Mouse (Mus musculus) cerebellum, adult 18-20 months (tissue): ENCODE data around the gene Pacs1.

ENCODE experiments used
- DNase-seq, 2 experiments: peaks; one replicate each; pipeline ENCODE4 v3.0.0; 2021

The Pacs1 gene

DNA sequence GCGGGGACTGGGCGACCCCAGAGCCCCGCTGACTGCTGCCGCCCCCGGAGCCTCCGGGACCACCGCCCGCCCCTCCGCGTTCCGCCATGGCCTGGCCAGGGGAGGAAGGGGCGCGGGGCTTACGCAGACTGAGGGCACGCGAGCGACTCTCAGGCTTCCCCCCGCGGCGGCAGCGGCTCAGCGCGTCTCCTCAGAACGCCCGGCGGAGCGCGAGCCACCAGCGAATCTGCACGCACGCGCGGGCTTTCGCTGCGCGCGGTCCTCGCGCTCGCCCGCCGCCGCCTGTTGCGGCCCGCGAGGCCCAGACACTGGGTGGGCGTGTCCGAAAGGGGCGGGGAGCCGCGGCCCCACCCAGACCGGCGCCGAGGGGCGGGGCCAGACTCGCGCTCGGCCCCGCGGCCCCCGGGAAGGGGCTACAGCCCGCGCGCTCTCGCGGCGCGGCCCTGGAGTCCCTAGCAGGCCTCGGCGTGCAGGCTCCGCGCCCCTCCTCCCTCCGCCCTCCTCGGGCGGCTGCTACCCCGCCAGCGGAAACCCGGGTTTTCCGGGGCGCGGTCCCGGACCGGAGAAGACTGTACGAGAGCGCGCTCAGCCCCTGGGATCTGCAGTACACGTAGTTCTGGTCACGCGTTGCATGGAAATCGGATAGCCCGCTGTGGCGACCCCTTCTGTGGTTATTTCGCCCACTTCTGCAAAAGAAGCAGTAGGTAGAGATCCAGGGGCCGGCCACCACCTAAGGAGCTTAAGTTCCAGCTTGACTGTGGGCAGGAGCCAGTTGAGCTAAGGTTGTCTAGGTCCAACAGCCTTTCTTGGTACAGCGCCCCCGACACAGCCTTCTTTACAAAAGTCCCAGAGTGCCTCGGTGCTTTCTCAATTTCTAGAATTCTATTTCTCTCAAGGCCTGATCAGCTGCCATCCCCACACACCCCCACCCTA is at the start of gene Pacs1:
Pacs1 (minus strand) TSS at position 319 of the 933 bp plus-strand sequence.
- peak; percentile 78 to 89 for DNase-seq

DNA sequence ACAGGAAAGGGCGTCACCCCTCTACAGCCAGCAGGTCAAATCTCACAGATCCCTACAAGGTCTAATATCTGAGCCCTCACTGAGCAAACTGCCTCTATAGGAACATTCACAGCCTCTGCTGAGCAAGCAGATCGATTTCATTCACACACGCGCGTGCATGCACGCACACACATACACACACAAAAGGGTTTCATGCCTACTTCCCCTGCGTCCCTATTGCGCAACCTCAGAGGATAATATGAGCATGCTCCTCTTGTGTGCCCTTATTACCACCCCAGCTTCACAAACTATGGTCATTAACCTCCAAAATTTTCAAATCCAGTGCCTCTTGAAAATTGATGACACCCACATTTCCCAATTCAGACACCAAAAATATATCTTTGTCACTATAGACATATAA is 40.3 kb upstream of the Pacs1 start:
- no peak for DNase-seq

DNA sequence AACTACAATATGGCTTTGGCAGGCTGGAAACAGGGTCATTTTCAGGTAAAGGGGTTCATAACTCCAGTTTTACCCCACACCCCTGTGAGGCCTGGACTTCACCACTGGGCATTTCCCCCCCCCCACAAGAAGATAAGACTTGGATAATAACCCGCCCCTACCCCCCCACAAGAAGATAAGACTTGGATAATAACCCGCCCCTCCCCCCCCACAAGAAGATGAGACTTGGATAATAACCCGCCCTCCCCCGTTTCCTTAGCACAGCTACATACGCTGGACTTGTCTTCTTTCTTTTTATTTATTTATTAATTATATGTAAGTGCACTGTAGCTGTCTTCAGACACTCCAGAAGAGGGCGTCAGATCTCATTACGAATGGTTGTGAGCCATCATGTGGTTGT is 36.1 kb upstream of the Pacs1 start:
- DNase-seq: no peak

DNA sequence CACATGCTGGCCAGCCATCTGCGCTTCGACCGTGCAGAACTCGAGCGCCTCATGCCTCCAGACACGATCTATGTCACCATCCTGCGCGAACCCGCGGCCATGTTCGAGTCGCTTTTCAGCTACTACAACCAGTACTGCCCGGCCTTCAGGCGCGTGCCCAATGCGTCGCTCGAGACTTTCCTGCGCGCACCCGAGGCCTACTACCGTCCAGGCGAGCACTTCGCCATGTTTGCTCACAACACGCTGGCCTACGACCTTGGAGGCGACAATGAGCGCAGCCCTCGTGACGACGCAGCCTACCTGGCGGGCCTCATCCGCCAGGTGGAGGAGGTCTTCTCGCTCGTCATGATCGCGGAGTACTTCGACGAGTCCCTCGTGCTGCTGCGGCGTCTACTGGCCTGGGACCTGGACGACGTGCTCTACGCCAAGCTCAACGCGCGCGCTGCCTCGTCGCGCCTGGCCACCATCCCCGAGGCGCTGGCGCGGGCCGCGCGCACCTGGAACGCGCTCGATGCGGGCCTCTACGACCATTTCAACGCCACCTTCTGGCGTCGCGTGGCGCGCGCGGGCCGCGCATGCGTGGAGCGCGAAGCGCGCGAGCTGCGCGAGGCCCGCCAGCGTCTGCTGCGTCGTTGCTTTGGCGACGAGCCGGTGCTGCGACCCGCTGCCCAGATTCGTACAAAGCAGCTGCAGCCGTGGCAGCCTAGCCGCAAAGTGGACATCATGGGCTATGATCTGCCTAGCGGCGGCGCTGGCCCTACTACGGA is 34.2 kb upstream of the Pacs1 start:
- DNase-seq: no peak

DNA sequence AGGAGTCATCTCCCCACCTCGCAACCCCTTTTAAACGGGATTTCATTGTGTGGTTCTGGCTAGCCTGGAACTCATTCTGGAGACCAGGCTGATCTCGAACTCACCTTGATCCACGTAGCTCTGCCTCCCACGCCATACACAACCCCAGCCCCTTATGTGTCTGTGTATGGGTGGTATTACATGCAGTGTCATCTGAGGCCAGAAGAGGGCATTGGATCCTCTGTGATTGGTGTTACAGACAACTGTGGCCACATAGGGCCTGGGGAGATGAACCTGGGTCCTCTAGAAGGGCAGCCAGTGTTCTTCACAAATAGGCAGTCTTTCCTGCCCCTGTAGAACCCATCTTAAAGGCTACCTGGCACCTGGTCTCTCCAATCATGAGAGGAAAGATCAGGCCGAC is 33.4 kb upstream of the Pacs1 start:
- no peak for DNase-seq

DNA sequence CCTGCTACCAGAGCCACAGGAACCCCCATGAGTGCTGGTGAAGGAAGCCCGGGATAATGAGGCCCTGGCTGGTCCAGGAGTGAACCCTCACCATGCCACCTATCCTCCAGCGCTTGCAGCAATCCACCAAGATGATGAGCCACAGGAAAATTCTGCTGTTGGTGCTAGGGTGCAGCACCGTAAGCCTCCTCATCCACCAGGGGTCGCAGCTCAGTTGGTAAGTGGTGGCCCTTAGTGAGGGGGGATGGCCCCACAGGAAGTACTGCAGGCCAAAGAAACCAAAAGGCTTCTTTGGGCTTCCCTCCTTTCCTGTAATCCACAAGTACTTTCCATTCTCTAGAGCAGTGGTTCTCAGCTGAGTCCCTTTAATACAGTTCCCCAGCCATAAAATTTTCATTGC is 29.5 kb upstream of the Pacs1 start:
- no peak for DNase-seq

DNA sequence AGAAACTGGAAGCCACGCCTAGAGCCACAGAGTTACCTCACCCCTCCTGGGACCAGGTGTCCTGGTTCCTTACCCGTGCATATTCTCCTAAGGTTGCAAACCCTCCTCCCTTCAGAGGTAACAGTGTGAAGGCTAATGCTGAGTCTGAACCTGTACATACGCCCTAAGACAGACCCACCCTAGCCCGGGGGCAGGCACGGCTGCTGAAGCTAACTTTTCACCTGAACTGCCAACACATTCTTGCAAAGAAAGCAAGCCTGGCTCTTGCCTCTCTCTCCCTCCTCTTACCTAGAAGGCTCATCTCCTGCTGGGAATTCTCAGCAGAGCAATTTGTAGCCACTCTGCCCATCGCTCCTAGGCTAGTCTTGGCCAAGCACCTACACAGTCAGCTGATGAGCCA is 27.7 kb upstream of the Pacs1 start:
- no peak for DNase-seq

DNA sequence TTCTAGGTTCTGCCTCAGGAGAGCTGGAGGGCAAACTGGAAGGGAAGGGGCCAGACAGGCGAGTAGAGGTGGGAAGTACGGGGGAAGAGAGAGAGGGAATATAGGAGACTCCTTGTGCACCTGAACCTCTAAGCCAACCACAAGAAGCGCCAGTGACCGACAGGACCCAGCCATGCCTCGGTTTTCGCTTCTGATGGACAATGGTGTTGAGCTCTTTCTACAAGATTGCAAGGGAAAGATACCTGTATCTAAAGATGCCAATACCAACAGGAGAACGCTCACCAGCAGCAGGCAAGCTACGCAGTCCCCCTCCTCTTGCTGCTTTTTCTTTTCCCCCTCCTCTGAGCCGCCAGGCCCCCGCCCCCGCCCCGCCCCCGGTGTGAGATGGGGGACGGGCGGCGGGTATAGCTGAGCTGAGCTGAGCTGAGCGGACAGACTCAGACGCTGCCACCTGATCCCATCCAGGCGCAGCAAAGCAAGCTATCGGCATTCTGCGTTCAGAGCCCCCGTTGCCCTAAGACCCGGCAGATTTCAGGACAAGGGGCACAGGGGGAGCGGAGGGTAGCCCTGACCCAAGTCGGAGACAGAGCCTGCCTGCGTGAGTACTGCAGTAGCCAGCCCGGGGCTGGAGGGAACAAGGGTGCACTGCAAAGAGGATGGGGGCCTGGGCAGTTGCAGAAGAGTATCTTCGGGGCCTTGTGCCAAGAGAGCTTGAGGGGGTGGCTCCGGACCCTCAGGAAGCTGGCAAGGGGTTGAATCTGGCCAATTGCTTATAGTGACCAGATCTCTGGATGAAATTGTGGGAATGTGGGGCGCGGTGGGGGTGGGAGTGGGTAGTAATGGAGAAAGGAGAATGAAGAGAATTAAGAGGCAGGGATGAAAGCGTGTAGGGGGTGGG is 25.2 kb upstream of the Pacs1 start, which contains the start of gene Gal3st3:
Gal3st3 (plus strand) TSS at position 429 of the 898 bp plus-strand sequence.
- peak; percentile 56 to 65 for DNase-seq

DNA sequence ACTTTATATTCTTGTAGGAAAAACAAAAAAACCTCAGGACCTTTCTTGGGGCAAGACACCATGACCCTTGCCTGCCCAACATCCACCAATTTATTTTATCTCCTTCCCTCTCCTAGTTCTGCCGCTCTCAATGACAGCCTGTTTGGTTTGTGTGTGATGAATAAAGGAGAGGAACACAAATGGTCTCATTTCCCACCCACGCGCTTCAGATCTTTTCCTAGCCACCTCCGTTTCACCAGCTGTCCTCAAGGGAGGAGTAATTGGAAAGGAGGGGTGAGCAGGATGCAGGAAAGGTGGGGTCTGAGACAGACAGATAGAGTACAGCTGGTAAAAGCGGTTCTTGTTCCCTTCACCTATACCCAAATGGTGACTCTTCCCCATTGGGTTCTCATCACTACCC is 23.7 kb upstream of the Pacs1 start:
- no peak for DNase-seq

DNA sequence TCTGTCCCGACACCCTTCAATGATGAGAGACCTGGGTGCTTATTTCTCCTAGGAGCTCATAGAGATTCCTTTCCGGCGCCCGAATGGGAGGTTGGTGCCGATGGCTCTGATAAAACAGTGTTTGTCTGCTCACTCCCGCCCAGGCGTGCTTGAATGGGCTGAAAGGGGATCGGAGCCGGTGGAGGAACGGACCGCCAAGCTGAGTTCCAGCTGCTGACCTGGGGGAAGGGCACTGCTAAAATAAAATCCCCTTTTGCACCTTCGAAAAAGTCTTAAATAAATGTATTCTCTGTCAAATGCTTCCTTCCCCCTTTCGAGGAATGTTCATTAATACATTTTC is 22.8 kb upstream of the Pacs1 start:
- no peak for DNase-seq

DNA sequence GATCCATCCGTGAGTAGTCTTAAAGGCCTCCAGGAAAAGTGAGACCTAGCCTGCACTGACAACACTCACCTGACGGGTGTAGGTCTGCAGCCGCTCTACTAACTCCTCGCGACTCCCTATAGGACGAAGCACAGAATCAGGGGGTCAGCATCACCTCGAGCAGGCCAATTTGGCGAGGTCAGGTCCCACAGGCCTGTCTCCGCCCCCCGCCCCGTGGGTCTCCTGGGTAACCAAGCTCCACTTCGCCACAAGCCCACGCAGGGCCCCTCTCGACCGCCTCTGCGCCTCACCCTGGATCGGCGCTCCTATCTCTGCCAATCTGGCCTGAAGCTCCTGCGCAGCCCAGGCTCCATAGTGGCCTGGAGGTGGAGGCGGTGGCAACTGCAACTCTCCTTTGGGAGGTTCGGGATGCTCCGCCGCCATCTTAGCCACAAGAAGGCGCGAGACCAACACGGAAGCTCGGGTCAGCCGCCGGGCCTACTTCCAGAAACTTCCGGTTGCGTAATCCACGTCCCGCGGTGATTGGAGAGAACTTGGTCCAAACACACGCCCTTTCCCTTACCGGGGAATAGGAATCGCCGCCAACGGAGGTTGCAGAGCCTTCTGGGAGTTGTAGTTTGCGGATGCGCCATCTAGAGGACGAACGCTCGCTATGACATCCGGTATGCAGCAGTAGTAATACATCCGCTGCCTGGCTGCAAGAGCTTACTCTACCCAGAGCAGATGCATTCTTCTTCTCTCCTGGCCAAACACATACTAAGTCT is 22.2 kb upstream of the Pacs1 start, which contains the start of gene Sf3b2:
Sf3b2 (minus strand) TSS at position 484 of the 764 bp plus-strand sequence.
- peak; percentile 98 to 99 for DNase-seq

DNA sequence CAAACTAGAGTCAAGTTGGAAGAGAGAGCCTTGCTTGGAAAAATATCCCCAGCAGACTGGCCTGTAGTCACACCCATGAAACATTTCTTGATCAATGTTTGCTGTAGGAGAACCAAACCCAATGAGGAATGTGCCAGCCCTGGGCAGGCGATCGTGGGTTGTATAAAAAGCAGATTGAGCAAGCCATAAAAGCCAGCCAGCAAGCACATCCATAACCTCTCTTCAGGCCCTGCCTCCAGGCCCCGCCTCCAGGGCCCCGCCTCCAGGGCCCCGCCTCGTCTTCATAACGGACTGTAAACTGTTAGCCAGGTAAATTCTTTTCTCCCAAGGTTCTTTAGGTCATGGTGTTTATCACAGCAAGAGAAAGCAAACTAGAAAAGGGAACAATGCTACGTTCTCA is 5.5 kb upstream of the Pacs1 start:
- DNase-seq: no peak

DNA sequence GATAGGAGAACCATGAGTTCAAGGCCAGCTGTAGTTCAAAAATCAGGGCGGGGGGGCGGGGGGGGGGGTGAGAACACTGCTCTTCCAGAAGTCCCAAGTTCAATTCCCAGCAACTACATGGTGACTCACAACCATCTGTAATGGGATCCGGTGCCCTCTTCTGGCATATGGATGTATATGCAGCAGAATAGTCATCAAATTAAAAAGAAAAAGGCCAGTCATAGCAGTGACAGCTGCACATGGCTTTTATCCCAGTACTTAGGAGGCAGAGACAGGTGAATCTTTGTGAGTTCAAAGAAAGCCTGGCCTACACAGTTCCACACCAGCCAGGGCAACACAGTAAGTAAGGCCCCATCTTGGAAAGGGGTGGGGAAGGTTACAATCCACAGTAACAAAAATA is 4.2 kb upstream of the Pacs1 start:
- DNase-seq: no peak

DNA sequence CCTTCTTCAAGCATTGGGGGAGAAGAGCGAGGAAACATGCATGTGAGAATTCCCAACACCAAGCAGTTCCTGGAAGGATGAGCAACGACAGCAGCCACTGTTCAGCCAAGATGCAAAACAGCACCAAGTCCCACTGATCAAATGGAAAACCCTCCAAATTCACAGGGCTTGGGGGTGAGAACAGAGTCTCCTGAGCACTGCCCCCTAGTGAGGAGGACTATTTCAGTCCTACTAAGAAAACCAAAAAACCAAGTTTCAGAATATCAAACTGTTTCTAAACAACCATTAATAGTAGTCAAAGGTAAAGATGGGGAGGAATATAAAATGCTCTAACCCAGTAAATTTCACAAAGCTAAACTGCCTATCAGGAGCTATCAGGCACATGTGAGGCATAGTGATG is 3.6 kb upstream of the Pacs1 start:
- no peak for DNase-seq

DNA sequence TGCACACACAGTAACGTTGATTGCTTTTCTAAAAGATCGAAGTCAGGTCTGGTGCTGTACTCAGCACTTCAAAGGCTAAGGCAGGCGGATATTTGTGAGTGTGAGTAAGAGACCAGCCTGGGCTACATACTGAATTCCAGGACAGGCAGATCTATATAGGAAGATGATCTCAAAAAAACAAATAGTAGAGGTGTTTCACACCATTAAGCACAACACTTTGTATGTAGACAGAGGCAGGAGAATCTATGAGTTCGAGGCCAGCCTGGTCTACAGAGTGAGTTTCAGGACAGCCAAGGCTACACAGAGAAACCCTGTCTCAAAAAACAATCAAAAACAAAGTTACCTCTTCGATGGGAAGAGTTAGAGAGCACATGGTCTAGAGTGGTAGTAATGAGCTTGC is 2.8 kb upstream of the Pacs1 start:
- no peak for DNase-seq

DNA sequence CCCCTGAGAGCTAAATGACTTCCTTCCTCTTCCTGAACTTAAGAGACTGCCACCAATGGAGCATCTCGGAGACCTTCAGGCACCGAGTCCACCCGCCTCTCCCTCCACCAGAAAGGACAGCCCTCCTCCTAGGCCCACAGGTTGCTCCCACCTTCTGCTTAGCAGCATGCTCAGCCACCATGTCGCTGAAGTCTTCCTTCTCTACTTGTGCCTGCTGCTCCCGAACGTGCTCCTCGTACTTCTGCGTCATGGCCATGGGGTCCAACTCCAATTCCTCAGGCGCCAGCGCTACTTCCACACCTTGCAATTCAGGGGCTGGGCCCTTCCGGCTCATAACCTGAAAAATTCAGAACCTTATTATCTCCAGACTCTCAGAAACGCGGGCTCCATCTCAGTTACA is 1.7 kb upstream of the Pacs1 start:
- no peak for DNase-seq

DNA sequence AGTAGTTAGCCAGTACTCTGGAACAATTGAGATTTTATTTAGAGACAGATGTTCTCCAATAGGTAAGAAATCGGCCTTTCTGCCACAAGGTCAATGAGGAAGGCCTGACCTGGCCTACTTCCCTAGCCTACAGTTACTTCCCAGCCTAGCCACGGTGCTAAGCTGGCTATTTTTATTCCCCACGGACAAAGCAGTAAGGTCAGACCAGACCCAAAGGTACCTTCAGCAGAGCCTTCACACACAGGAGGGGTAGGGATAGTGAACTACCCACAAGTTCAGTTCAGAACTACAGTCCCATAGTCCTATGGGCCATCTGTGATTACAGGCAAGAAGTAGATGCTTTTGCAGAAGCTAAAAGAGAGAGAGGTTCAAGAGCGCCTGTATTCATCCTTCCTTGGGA is 997 bp upstream of the Pacs1 start:
- DNase-seq: no peak

DNA sequence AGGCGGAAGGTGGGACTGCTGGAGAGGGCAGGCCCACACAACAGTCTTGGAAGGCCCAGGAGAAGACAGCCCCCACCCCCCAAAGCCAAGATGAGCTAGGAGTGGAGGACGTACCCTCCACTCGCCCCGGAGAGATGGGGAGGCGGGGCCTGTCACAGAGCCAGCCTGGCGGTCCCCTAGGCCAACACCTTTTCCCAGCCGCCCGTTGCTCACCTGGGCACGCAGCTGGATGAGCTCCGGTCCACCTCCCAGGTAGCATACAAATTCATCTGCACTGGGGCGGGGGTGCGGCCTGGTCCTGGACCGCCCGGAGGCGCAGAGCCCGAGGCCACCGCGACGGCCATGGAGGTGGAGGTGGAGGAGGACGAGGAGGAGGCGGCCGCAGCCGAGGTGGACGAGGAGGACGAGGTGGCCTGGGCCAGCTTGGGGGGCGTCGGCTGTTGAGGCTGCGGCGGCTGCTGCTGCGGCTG is 558 bp downstream of the Pacs1 start:
- DNase-seq: peak; percentile 44 to 51

DNA sequence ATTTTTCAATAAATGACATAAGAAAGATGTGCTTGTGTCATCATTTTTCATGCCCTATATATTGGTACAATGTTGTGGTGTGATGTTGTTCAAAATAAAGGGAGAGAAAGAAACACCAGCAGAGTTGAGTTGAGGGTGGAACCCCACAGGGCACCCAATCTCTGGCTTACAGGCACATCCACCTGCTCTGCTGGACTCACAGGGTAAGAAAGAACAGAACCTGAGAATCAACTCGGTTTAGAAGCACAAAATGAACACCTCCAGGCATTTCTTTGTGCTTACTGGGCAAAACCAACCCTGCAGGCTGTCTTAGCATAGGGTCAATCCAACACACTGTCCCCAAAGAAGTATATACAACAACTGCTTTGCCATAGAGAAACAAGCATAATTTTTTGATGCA is 1.5 kb downstream of the Pacs1 start:
- no peak for DNase-seq

DNA sequence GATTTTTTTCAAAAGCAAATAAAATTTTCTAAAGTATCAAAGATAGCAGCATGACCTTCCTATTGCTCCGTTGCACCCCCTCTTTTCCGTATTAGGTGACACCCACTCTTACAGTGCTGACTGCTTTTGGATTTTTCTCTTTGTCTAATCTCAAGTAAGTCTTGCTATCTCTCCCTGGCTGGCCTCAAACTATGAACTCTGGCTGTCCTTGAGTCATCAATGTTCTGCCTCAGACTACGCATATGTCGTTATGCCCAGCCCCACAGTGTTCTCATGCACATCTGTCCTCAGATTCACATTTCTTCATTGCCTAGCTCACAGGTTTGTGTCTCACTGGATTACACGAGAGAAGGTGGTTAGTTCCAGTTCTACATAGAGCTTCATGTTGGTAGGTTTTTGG is 3.5 kb downstream of the Pacs1 start:
- DNase-seq: no peak

DNA sequence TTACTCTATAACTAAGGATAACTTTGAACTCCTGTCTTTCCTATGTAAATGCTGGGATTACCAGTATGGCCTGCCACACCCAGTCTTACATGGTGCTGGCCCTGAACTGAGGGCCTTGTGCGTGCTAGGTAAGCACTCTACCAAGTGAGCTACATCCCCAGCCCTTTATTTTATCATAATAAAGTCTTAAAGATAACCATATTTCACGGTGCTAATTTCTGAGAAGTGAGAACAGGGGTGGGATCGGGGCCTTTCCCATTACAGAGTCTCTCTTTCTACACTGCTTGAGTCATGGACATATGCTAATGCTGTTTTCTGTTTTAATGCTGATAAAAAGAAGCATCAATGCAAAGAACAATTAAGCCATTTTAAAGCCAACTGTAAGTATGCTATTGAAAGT is 4.0 kb downstream of the Pacs1 start:
- no peak for DNase-seq

DNA sequence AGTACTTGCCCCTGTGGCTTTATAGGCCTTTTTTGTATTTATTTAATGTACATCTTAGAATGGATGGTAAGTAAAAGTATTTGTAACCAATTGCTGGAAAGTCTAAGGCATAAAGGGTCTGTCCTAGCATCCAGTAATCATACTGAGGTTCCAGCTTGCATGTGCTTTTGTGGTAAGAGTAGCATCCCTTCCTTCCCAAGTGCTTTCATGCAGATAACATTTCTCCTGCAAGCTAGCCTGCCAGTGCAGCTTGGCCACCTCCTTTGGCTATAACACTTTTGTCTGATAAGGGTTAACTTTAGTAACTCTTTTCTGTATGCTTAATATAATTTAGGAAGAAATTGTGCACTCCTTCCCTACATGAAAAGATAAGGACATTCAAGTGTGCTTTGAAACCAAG is 4.9 kb downstream of the Pacs1 start:
- no peak for DNase-seq
